In genomic region chr4:148173811-148174494, GRCm38 (mm10) we compare ENCODE assay signal across 9 mouse cellular contexts. TPM values are rescaled to one million over a fixed set of nuclear protein-coding genes. Genes with fewer than 3 reads are reported as not detected.
A peak's percentile ranks its signal among the peaks of the same experiment; 100 is the strongest.
DNase-seq lines count a peak whose midpoint lies in the region; ATAC-seq lines count a peak whose summit lies in the region.
"Had no signal": no experiment of that assay in that cellular context is flagged by ENCODE, and none has a peak within 500 bp of the region (broad histone marks: within the 10 kb centered on the region; RNA-seq: fewer than 3 reads in every experiment).

No protein-coding gene starts in this region.

- H3K9me3 ChIP-seq in embryonic facial prominence, embryonic 10.5 days = no peaks in the 10 kb centered on the region
- no peaks in the 10 kb centered on the region for H3K9me3 ChIP-seq in neural tube, embryonic 13.5 days
- no peaks in the 10 kb centered on the region for H3K9me3 ChIP-seq in kidney, embryonic 16.5 days (ENCODE audit: low read length)

- no peak overlapping the region for H3K27ac ChIP-seq in embryonic facial prominence, embryonic 10.5 days (replicated peaks)
- H3K27ac ChIP-seq in neural tube, embryonic 13.5 days (replicated peaks) = peak overlapping the region; percentile 86
- no peak overlapping the region for H3K27ac ChIP-seq in kidney, embryonic 16.5 days (ENCODE audit: low read length)

- H3K4me3 ChIP-seq in embryonic facial prominence, embryonic 10.5 days = peak overlapping the region; percentile 41
- peak overlapping the region; percentile 22 for H3K4me3 ChIP-seq in neural tube, embryonic 13.5 days
- H3K4me3 ChIP-seq in kidney, embryonic 16.5 days (ENCODE audit: low read length) = no peak overlapping the region

- peak; percentile 64 for ATAC-seq in neural tube, embryonic 13.5 days (ENCODE audit: low read depth)
- ATAC-seq in kidney, embryonic 16.5 days (ENCODE audit: low FRiP score, low TSS enrichment) = no peak

- H3K4me2 ChIP-seq in neural tube, embryonic 13.5 days = peak overlapping the region; percentile 52
- H3K4me2 ChIP-seq in kidney, embryonic 16.5 days (replicated peaks; ENCODE audit: low read depth, low read length) = no peak overlapping the region

- under 1% methylated on average over 30 of the region's 30 CpGs for WGBS in embryonic facial prominence, embryonic 10.5 days
- under 1% methylated on average over 30 of the region's 30 CpGs for WGBS in neural tube, embryonic 13.5 days
- 2% methylated on average over 30 of the region's 30 CpGs for WGBS in kidney, embryonic 16.5 days

- H3K27me3 ChIP-seq in embryonic facial prominence, embryonic 10.5 days (replicated peaks; ENCODE audit: low read depth, poor library complexity, severe bottlenecking) = peaks cover 97% of the 10 kb centered on the region
- H3K27me3 ChIP-seq in neural tube, embryonic 13.5 days = peaks cover 49% of the 10 kb centered on the region
- peaks cover 63% of the 10 kb centered on the region for H3K27me3 ChIP-seq in kidney, embryonic 16.5 days (ENCODE audit: insufficient read depth, low read length)

- peak; percentile 45 for DNase-seq in embryo, embryonic 10 days (ENCODE audit: low spot score)
- no peak for DNase-seq in embryo, embryonic 9.5 days (ENCODE audit: extremely low spot score)
- peak; percentile 42 for DNase-seq in embryonic facial prominence, embryonic 10.5 days (ENCODE audit: low spot score)
- peak; percentile 45 to 53 for DNase-seq in layer of hippocampus, postnatal 10 days (ENCODE audit: low spot score in 2 of 2)
- DNase-seq in spleen, adult 18-20 months = no peak
- no peak for DNase-seq in adrenal gland, postnatal 25 days

- peak overlapping the region; percentile 57 for H3K9ac ChIP-seq in neural tube, embryonic 13.5 days
- H3K9ac ChIP-seq in kidney, embryonic 16.5 days (replicated peaks; ENCODE audit: low read length) = no peak overlapping the region

- H3K36me3 ChIP-seq in embryonic facial prominence, embryonic 10.5 days (replicated peaks) = no peaks in the 10 kb centered on the region
- H3K36me3 ChIP-seq in neural tube, embryonic 13.5 days = no peaks in the 10 kb centered on the region
- no peaks in the 10 kb centered on the region for H3K36me3 ChIP-seq in kidney, embryonic 16.5 days (ENCODE audit: insufficient read depth, low read length)

- peaks cover 12% of the 10 kb centered on the region for H3K4me1 ChIP-seq in embryonic facial prominence, embryonic 10.5 days
- H3K4me1 ChIP-seq in neural tube, embryonic 13.5 days (replicated peaks) = peaks cover 45% of the 10 kb centered on the region
- no peaks in the 10 kb centered on the region for H3K4me1 ChIP-seq in kidney, embryonic 16.5 days (ENCODE audit: insufficient read depth, low read length)

RNA-seq across cellular contexts. Expression of gene Fbxo2, which starts 13.5 kb away (rescaled TPM):
- polyA plus RNA-seq in embryonic facial prominence, embryonic 10.5 days (2016; fragmentation: Nextera tagmentation; extraction: Ambion mirVana) = 0.82 and 1.1 TPM in 2 replicates
- total RNA-seq in layer of hippocampus, postnatal 10 days (2021) = 10 to 100 TPM; 45.9 to 49.7 TPM
- polyA plus RNA-seq in neural tube, embryonic 13.5 days (2015; fragmentation: Nextera tagmentation; extraction: Ambion mirVana) = 6.1 and 6.9 TPM in 2 replicates
- 1.8 and 2.3 TPM in 2 replicates for polyA plus RNA-seq in kidney, embryonic 16.5 days (2015; fragmentation: Nextera tagmentation; extraction: Ambion mirVana)
- 4.5 and 4.7 TPM in 2 replicates for total RNA-seq in adrenal gland, postnatal 25 days (2021)
- total RNA-seq: neutrophil, adult 5-6 weeks had no signal

RNA-seq across cellular contexts. Expression of gene Fbxo44, which starts 13.7 kb away (rescaled TPM):
- polyA plus RNA-seq in embryonic facial prominence, embryonic 10.5 days (2016; fragmentation: Nextera tagmentation; extraction: Ambion mirVana) = 18.0 and 21.3 TPM in 2 replicates
- 10 to 100 TPM; 86.6 to 87.7 TPM for total RNA-seq in layer of hippocampus, postnatal 10 days (2021)
- 81.4 and 87.6 TPM in 2 replicates for polyA plus RNA-seq in neural tube, embryonic 13.5 days (2015; fragmentation: Nextera tagmentation; extraction: Ambion mirVana)
- 19.8 and 20.6 TPM in 2 replicates for polyA plus RNA-seq in kidney, embryonic 16.5 days (2015; fragmentation: Nextera tagmentation; extraction: Ambion mirVana)
- 7.0 and 14.6 TPM in 2 replicates for total RNA-seq in adrenal gland, postnatal 25 days (2021)

RNA-seq across cellular contexts. Expression of gene Fbxo6, which starts 22.0 kb away (rescaled TPM):
- 8.3 and 10.6 TPM in 2 replicates for polyA plus RNA-seq in embryonic facial prominence, embryonic 10.5 days (2016; fragmentation: Nextera tagmentation; extraction: Ambion mirVana)
- 10 to 100 TPM; 22.6 to 26.3 TPM for total RNA-seq in layer of hippocampus, postnatal 10 days (2021)
- 16.4 and 16.6 TPM in 2 replicates for polyA plus RNA-seq in neural tube, embryonic 13.5 days (2015; fragmentation: Nextera tagmentation; extraction: Ambion mirVana)
- 22.0 and 22.2 TPM in 2 replicates for polyA plus RNA-seq in kidney, embryonic 16.5 days (2015; fragmentation: Nextera tagmentation; extraction: Ambion mirVana)
- total RNA-seq in adrenal gland, postnatal 25 days (2021) = 45.2 and 55.3 TPM in 2 replicates

RNA-seq across cellular contexts. Expression of gene Draxin, which starts 43.5 kb away (rescaled TPM):
- 1.5 and 2.4 TPM in 2 replicates for polyA plus RNA-seq in embryonic facial prominence, embryonic 10.5 days (2016; fragmentation: Nextera tagmentation; extraction: Ambion mirVana)
- total RNA-seq in layer of hippocampus, postnatal 10 days (2021) = 10 to 100 TPM in 1 of 2 experiments, 1 to 10 TPM in 1; 9.9 to 10.8 TPM
- polyA plus RNA-seq in neural tube, embryonic 13.5 days (2015; fragmentation: Nextera tagmentation; extraction: Ambion mirVana) = 14.0 and 14.3 TPM in 2 replicates
- polyA plus RNA-seq in kidney, embryonic 16.5 days (2015; fragmentation: Nextera tagmentation; extraction: Ambion mirVana) = 0.28 and 0.29 TPM in 2 replicates
- 0.15 and 0.24 TPM in 2 replicates for total RNA-seq in adrenal gland, postnatal 25 days (2021)

RNA-seq across cellular contexts. Expression of gene Mad2l2, which starts 43.8 kb away (rescaled TPM):
- polyA plus RNA-seq in embryonic facial prominence, embryonic 10.5 days (2016; fragmentation: Nextera tagmentation; extraction: Ambion mirVana) = 63.3 and 67.3 TPM in 2 replicates
- total RNA-seq in layer of hippocampus, postnatal 10 days (2021) = 10 to 100 TPM; 24.1 to 26.5 TPM
- 98.7 and 116 TPM in 2 replicates for polyA plus RNA-seq in neural tube, embryonic 13.5 days (2015; fragmentation: Nextera tagmentation; extraction: Ambion mirVana)
- 70.3 and 74.8 TPM in 2 replicates for polyA plus RNA-seq in kidney, embryonic 16.5 days (2015; fragmentation: Nextera tagmentation; extraction: Ambion mirVana)
- total RNA-seq in adrenal gland, postnatal 25 days (2021) = 16.2 and 20.3 TPM in 2 replicates

Comparison
In these comparisons a context has a peak if more than half of its experiments do, and no peak if none do; other contexts are left out.
1. DNase-seq: peak in embryo, embryonic 10 days (single experiment), embryonic facial prominence, embryonic 10.5 days (single experiment) and layer of hippocampus, postnatal 10 days (2 of 2); none in embryo, embryonic 9.5 days (single experiment), spleen, adult 18-20 months (0 of 2) and adrenal gland, postnatal 25 days (single experiment).